Mouse (Mus musculus): ENCODE measurements at regions not wholly inside any gene's neighbourhood (a gene's known extent, or its start where the extent isn't known, plus 50 kb on each side); places are given as distances from the start of the nearest gene placed in this dataset.

DNA sequence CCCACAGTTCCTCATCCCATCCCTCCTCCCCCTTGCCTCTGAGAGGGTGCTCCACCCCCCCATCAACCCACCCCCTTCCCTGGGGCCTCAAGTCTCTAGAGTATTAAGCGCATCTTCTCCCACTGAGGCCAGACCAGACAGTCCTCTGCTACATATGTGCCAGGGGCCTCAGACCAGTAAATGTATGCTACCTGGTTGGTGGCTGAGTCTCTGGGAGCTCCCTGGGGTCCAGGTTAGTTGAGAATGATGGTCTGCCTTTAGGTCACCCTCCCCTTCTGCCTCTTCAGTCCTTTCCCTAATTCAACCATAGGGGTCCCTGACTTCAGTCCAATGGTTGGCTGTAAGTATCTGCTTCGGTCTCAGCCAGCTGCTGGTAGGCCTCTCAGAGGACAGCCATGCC lies 58.9 kb upstream of the Ubr2 start:
- Histone ChIP-seq H3K27ac (replicated peaks) (no peak overlapping the region), H3K27me3 (no peaks in the 10 kb centered on the region), H3K36me3 (no peaks in the 10 kb centered on the region), H3K4me3 (no peak overlapping the region), H3K4me1 (replicated peaks) (no peaks in the 10 kb centered on the region), H3K9ac (no peak overlapping the region), H3K4me2 (no peak overlapping the region), H3K9me3 (no peaks in the 10 kb centered on the region)
- ATAC-seq (ENCODE audit: low FRiP score, low read depth): no peak
- WGBS: 94% methylated on average over 2 of the region's 2 CpGs

DNA sequence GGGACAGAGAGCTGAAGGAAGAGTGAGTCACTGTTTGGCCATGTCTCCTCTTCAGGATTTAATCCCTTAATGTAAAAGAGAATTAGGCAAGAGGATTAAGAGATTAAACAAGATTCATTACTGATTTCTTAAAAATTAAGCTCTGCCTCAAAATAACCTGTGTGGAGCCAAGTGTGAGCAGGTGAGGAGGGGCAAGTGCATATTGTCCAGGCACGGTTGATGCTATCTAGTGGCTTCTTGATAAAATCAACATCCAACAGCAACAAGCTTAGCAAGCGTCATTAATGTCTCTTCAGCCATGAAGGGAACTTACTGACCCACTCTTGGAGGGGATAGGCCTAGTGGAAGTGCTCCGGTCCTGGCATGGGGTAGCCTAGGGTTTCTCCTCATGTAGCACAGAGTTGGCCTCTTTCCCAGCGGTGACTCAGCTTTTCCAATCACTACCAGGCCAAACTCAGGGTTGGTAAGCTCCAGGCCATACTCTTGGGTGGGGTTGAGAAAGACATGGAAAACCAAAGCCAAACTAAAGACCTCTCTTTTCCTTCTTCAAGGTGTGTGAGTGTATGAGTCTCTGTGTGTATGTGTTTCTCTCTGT lies 55.0 kb upstream of the Ubr2 start:
- ATAC-seq (ENCODE audit: low FRiP score, low read depth): no peak

DNA sequence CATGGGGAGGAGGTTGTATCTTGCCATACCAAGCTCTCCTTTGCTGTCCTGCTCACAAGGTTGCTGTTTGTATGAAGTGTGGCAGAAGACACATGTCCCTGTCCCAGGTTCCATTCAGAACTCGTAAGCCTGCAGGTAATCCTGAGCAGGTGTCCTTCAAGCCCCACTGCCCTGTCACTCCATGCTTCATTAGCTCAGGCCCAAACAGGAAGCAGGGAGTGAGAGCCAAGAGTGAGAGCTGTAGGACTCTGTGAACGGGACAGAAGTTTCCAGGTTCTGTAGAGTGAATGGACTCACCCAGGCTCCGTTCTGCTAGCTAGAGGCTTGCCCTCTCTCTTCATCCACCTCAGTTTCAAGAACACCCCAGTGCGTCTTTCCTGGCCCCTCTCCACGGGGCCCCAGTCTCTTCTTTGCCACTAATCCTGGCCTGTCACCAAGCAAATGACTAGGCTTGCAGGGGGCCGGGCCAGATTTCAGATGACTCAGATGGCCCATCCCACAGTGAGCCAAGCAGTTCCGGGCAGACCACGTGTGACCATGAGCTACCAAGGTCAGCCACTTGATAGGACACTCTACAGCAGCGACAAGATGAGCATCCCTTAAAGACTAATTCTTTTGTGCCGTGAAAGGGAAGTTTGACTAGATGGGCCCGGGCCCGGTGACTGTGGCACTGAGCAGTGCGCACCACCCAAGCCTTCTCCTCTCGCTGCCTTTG lies 54.4 kb upstream of the Ubr2 start:
- no peak overlapping the region for H3K27ac ChIP-seq (replicated peaks)
- H3K27me3 ChIP-seq: no peaks in the 10 kb centered on the region
- no peak for ATAC-seq (ENCODE audit: low FRiP score, low read depth)
- H3K36me3 ChIP-seq: no peaks in the 10 kb centered on the region
- 82% methylated on average over 14 of the region's 14 CpGs for WGBS
- no peaks in the 10 kb centered on the region for H3K9me3 ChIP-seq
- H3K4me2 ChIP-seq: no peak overlapping the region
- H3K4me1 ChIP-seq (replicated peaks): no peaks in the 10 kb centered on the region
- no peak overlapping the region for H3K4me3 ChIP-seq
- H3K9ac ChIP-seq: no peak overlapping the region

More for the DNA sequence above, 55.0 kb upstream of the Ubr2 start:
- no peak overlapping the region for H3K9ac ChIP-seq
- no peaks in the 10 kb centered on the region for H3K36me3 ChIP-seq
- no peaks in the 10 kb centered on the region for H3K4me1 ChIP-seq (replicated peaks)
- no peaks in the 10 kb centered on the region for H3K9me3 ChIP-seq
- no peak overlapping the region for H3K27ac ChIP-seq (replicated peaks)
- no peak overlapping the region for H3K4me2 ChIP-seq
- no peaks in the 10 kb centered on the region for H3K27me3 ChIP-seq
- H3K4me3 ChIP-seq: no peak overlapping the region
- WGBS: 89% methylated on average over 4 of the region's 4 CpGs

DNA sequence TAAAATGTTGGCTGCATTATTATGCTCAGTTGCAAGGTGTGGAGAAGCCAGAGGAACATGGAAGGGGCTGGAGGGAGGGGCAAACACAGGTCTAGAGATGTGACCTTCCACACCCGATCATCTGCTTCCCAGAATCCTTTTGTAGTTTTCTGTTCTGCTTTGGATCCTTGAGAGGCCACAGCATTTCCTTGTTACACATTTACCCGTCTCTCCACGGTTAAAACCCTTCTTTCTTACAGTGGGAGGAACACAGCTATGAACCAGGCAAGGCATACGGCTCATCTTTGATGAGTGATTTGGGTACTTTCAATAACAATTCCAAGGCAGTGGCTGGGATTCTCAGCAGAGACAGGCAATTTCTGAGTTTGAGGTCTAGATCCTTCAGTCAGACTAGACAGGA lies 53.6 kb upstream of the Ubr2 start:
- H3K27me3 ChIP-seq: no peaks in the 10 kb centered on the region
- H3K27ac ChIP-seq (replicated peaks): no peak overlapping the region
- no peak overlapping the region for H3K9ac ChIP-seq
- no peaks in the 10 kb centered on the region for H3K36me3 ChIP-seq
- no peaks in the 10 kb centered on the region for H3K9me3 ChIP-seq
- no peaks in the 10 kb centered on the region for H3K4me1 ChIP-seq (replicated peaks)
- WGBS: 90% methylated on average over 4 of the region's 4 CpGs
- no peak overlapping the region for H3K4me2 ChIP-seq
- no peak for ATAC-seq (ENCODE audit: low FRiP score, low read depth)
- no peak overlapping the region for H3K4me3 ChIP-seq

DNA sequence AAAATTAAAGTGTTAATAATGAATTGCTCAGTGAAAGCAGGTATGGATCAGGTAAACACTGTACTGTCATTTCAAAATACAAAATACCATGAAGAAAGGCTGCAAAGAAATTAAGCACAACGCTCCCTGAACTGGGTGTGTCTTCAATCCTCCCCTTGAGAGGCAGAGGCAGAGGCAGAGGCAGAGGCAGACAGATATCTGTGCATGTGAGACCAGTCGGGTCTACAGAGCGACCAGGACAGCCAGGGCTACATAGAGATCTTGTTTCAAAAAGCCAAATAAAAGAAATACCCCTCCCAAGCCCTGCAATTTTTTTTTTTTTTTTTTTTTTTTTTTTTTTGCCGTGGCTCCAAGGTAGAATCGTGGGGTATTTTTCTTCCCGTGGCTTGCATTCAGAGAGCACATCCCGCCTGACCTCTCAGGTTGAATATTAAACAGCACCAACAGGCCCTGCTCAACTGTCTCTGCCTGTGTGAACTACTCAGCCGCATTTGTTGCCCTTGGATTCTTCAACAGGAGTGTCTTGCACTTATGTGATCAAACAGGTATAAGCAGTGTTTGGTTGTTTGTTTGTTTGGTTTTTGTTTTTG lies 50.8 kb upstream of the Ubr2 start:
- Histone ChIP-seq H3K4me3 (no peak overlapping the region), H3K27ac (replicated peaks) (no peak overlapping the region), H3K36me3 (no peaks in the 10 kb centered on the region), H3K9me3 (peaks cover 3% of the 10 kb centered on the region; the same call in 1 of the 2 replicates), H3K4me2 (no peak overlapping the region), H3K4me1 (replicated peaks) (no peaks in the 10 kb centered on the region), H3K9ac (no peak overlapping the region), H3K27me3 (no peaks in the 10 kb centered on the region)
- 76% methylated on average over 8 of the region's 8 CpGs for WGBS
- no peak for ATAC-seq (ENCODE audit: low FRiP score, low read depth)
